Mouse (Mus musculus) lung, postnatal 10 days (tissue): ENCODE data around the gene Ryr3.

Source experiments
- DNase-seq: peaks from one replicate; pipeline ENCODE4 v3.0.0; 2021

The Ryr3 gene

GRCm38 (mm10) chr2:112765046-112765445 is 451.9 kb downstream of the Ryr3 start:
- peak; percentile 49 for DNase-seq

- no peak for DNase-seq
Measured at GRCm38 (mm10) chr2:112764274-112764673, 452.6 kb downstream of the Ryr3 start.

GRCm38 (mm10) chr2:112762006-112762405 is 454.9 kb downstream of the Ryr3 start:
- no peak for DNase-seq

- DNase-seq = peak; percentile 7
Measured at GRCm38 (mm10) chr2:112761196-112761913, 455.5 kb downstream of the Ryr3 start.

- DNase-seq = no peak
Measured at GRCm38 (mm10) chr2:112760692-112761091, 456.2 kb downstream of the Ryr3 start.

GRCm38 (mm10) chr2:112759678-112760077 is 457.2 kb downstream of the Ryr3 start:
- no peak for DNase-seq

GRCm38 (mm10) chr2:112758732-112759131 is 458.2 kb downstream of the Ryr3 start:
- no peak for DNase-seq

GRCm38 (mm10) chr2:112753316-112753715 is 463.6 kb downstream of the Ryr3 start:
- DNase-seq = no peak

- no peak for DNase-seq
Measured at GRCm38 (mm10) chr2:112751416-112751815, 465.5 kb downstream of the Ryr3 start.

- no peak for DNase-seq
Measured at GRCm38 (mm10) chr2:112748532-112748931, 468.4 kb downstream of the Ryr3 start.

- DNase-seq = no peak
Measured at GRCm38 (mm10) chr2:112732942-112733341, 484.0 kb downstream of the Ryr3 start.

GRCm38 (mm10) chr2:112727842-112728241 is 489.1 kb downstream of the Ryr3 start:
- no peak for DNase-seq

GRCm38 (mm10) chr2:112721217-112721616 is 495.7 kb downstream of the Ryr3 start:
- DNase-seq = no peak

- DNase-seq = no peak
Measured at GRCm38 (mm10) chr2:112720715-112721114, 496.2 kb downstream of the Ryr3 start.

GRCm38 (mm10) chr2:112714648-112715047 is 502.2 kb downstream of the Ryr3 start:
- no peak for DNase-seq

GRCm38 (mm10) chr2:112681817-112682216 is 535.1 kb downstream of the Ryr3 start:
- DNase-seq = no peak

- no peak for DNase-seq
Measured at GRCm38 (mm10) chr2:112677246-112677645, 539.6 kb downstream of the Ryr3 start.

GRCm38 (mm10) chr2:112676721-112677120 is 540.2 kb downstream of the Ryr3 start:
- no peak for DNase-seq

GRCm38 (mm10) chr2:112676175-112676574 is 540.7 kb downstream of the Ryr3 start:
- no peak for DNase-seq

- DNase-seq = no peak
Measured at GRCm38 (mm10) chr2:112669461-112669860, 547.4 kb downstream of the Ryr3 start.

GRCm38 (mm10) chr2:112656131-112656530 is 560.8 kb downstream of the Ryr3 start:
- DNase-seq = no peak

- no peak for DNase-seq
Measured at GRCm38 (mm10) chr2:112653836-112654235, 563.1 kb downstream of the Ryr3 start.

- no peak for DNase-seq
Measured at GRCm38 (mm10) chr2:112637206-112637605, 579.7 kb downstream of the Ryr3 start.

- DNase-seq = no peak
Measured at GRCm38 (mm10) chr2:112632536-112632935, 584.4 kb downstream of the Ryr3 start.

- DNase-seq = no peak
Measured at GRCm38 (mm10) chr2:112630669-112631068, 586.2 kb downstream of the Ryr3 start.
